Mouse (Mus musculus) liver, embryonic 11.5 days (tissue): Measurements from ENCODE around the gene Jazf1. TPM values are rescaled to one million over a fixed set of nuclear protein-coding genes. Genes with fewer than 3 reads are reported as not detected.

ENCODE experiments used
- ATAC-seq: fragments of 200-750 bp; cut with Nextera tagmentation; replicated peaks from 2 replicates; pipeline ENCODE4 v1.8.0; 2017; ENCODE audit warnings: moderate number of reproducible peaks, mild to moderate bottlenecking, moderate TSS enrichment, moderate library complexity; ENCODE audit not compliant: low FRiP score
- DNase-seq: peaks from one replicate; pipeline ENCODE4 v3.0.0-alpha.2; 2017; ENCODE audit warnings: low spot score
- H3K27ac ChIP-seq: fragments of 300-500 bp; sonication (generic); 2 replicates; pipeline ENCODE4 v1.5.1; 2014; ENCODE audit warnings: mild to moderate bottlenecking, low read depth, low read length, control low read depth
- H3K27me3 ChIP-seq: fragments of 300-500 bp; sonication (generic); replicated peaks from 2 replicates; pipeline ENCODE4 v1.6.1; 2014; ENCODE audit warnings: low read length, mixed read lengths; ENCODE audit not compliant: control insufficient read depth, insufficient read depth
- H3K36me3 ChIP-seq: fragments of 300-500 bp; sonication (generic); 2 replicates; pipeline ENCODE4 v1.6.1; 2014; ENCODE audit warnings: mild to moderate bottlenecking, low read length, moderate library complexity, mixed read lengths; ENCODE audit not compliant: control insufficient read depth, insufficient read depth
- H3K4me1 ChIP-seq: fragments of 300-500 bp; sonication (generic); replicated peaks from 2 replicates; pipeline ENCODE4 v1.6.1; 2014; ENCODE audit warnings: low read length, mixed read lengths; ENCODE audit not compliant: control insufficient read depth, insufficient read depth
- H3K4me2 ChIP-seq: fragments of 300-500 bp; sonication (generic); 2 replicates; pipeline ENCODE4 v1.6.1; 2014; ENCODE audit warnings: mild to moderate bottlenecking, control low read depth, moderate library complexity
- H3K4me3 ChIP-seq: fragments of 300-500 bp; sonication (generic); 2 replicates; pipeline ENCODE4 v1.5.1; 2014; ENCODE audit warnings: low read depth, low read length, control low read depth
- H3K9ac ChIP-seq: fragments of 300-500 bp; sonication (generic); 2 replicates; pipeline ENCODE4 v1.6.1; 2014; ENCODE audit warnings: low read depth, low read length, control low read depth
- H3K9me3 ChIP-seq: fragments of 300-500 bp; sonication (generic); 2 replicates; pipeline ENCODE4 v1.6.1; 2016; ENCODE audit warnings: low read length, inconsistent platforms, mixed read lengths; ENCODE audit not compliant: control insufficient read depth
- WGBS: fragments of 180-500 bp; shearing (Covaris S2); extraction: QIAGEN DNeasy Blood & Tissue Kit; methylation state at CpG from one replicate; pipeline ENCODE4 v1.1.7; 2014; 5-methylcytosine and 5-hydroxymethylcytosine counted together
- polyA plus RNA-seq: library from polyadenylated mRNA; unstranded; fragments of >200 nt; fragmentation: Nextera tagmentation; extraction: Ambion mirVana; gene quantifications from 2 replicates; pipeline ENCODE4 v1.2.1, GENCODE M21; 2014

Gene Jazf1
- polyA plus RNA-seq, 1 experiment from 2014 or later = 1.9 TPM

DNA sequence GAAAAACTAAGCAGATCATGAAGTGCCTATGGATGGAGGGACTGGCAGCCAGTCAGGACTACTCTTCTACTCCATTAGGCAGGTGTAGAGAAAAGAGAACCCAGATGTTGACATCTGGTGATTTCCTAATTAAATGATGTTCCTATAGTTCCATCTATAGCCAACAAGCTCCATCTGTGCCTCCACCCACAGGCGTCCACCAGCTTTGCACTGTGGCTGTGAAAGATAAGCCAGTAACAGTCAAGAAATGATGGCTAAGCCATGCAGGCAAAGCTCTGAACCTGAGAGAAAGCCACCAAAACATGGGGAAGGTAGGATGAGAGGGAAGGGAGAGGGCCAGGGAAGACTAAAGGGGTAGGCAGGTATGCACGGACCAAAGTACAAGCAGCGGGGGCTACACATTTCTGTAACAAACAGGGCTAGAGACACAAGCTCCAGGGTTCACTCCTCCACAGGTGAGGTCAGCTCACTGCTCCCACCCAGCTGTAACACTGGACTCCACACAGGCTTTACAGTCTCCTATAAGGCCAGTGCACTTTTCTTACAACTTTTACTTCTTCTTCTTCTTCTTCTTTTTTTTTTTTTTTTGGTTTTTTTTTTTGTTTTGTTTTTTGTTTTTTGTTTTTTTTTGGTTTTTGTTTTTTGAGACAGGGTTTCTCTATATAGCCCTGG lies 168.7 kb downstream of the Jazf1 start:
- Histone ChIP-seq H3K4me3 (no peak overlapping the region), H3K9ac (no peak overlapping the region), H3K27me3 (no peaks in the 10 kb centered on the region), H3K36me3 (no peaks in the 10 kb centered on the region), H3K4me2 (no peak overlapping the region), H3K9me3 (no peaks in the 10 kb centered on the region), H3K27ac (no peak overlapping the region), H3K4me1 (no peaks in the 10 kb centered on the region)
- ATAC-seq (peak; percentile 79), DNase-seq (no peak)
- WGBS = 61% methylated on average over 3 of the region's 3 CpGs

DNA sequence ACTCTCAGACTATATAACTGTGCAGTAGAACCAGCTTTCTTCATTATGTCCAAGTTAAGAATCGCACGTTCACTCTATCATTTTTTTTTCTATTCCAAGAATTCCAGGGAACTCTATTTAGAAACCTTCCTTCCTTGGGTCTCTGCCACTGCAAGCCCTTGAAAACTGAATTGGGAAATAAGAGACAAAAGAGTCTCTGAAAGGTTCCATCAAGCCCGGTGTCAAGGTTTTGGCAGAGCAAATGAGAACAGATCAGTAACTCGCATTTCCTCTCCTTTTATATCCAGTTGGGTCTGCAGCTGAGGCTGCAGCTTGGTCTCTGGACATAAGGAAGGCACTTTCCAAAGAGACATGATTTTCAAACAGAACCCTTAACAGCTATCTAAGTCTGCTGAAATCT lies 173.4 kb downstream of the Jazf1 start:
- Histone ChIP-seq H3K27ac (no peak overlapping the region), H3K9ac (no peak overlapping the region), H3K4me1 (no peaks in the 10 kb centered on the region), H3K4me3 (no peak overlapping the region), H3K36me3 (no peaks in the 10 kb centered on the region), H3K27me3 (no peaks in the 10 kb centered on the region), H3K9me3 (no peaks in the 10 kb centered on the region), H3K4me2 (no peak overlapping the region)
- DNase-seq (no peak), ATAC-seq (no peak)
- 88% methylated on average over 4 of the region's 4 CpGs for WGBS

DNA sequence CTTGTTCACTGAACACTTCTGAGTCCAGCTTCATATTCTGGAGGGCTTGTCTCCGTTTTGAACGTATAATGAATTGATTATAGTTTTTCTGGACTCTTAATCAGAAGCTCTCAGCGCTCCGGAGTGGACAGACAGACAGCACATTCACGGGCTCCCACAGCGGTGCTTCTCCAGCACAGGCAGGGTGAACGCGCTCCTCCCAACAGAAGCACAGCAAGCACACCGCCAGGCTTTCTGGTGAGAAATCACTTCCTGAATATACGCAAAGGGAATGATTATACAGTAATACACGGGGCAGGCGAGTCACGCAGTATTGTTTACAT lies 174.0 kb downstream of the Jazf1 start:
- 80% methylated on average over 13 of the region's 13 CpGs for WGBS
- no peak overlapping the region for H3K27ac ChIP-seq
- no peak for DNase-seq

DNA sequence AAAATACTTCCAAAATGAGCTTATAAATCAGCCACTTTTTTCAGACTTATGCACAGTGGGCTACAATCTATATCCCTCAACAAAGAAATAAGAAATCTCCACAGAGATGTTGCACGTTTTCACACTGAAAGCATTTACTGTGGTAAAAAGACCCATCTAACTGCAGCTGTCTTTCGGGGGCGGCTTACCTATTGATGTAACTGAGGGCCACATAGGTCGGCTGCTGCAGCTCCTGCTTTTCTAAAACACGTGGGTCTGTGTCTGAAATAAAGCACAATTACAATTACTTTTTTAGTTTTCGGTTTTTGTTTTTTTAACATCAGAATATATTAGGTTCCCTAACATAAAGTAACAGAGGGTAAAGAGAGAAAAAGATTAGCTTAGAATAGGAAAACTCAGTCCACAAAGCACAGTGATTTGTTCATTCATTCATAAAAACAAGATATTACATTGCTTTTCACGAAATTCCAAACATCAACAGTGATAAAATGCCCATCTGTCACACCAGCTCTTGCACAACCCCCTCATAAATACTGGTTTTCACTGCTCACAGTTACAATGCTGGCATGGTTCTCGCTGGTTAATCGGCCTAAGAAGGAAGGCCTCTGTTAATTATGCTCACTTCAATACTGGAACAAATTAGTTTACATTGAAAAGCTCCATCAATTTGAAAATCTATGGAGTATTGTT lies 174.5 kb downstream of the Jazf1 start:
- DNase-seq (no peak), ATAC-seq (no peak)
- no peak overlapping the region for H3K4me3 ChIP-seq
- H3K27me3 ChIP-seq = no peaks in the 10 kb centered on the region
- no peaks in the 10 kb centered on the region for H3K4me1 ChIP-seq
- H3K4me2 ChIP-seq = no peak overlapping the region
- WGBS = 71% methylated on average over 9 of the region's 9 CpGs
- H3K36me3 ChIP-seq = no peaks in the 10 kb centered on the region
- no peak overlapping the region for H3K9ac ChIP-seq
- no peaks in the 10 kb centered on the region for H3K9me3 ChIP-seq
- no peak overlapping the region for H3K27ac ChIP-seq

More for the DNA sequence above, 174.0 kb downstream of the Jazf1 start:
- no peaks in the 10 kb centered on the region for H3K27me3 ChIP-seq
- H3K4me3 ChIP-seq = no peak overlapping the region
- H3K36me3 ChIP-seq = no peaks in the 10 kb centered on the region
- no peaks in the 10 kb centered on the region for H3K9me3 ChIP-seq
- no peak overlapping the region for H3K4me2 ChIP-seq
- H3K4me1 ChIP-seq = no peaks in the 10 kb centered on the region
- H3K9ac ChIP-seq = no peak overlapping the region
- no peak for ATAC-seq

DNA sequence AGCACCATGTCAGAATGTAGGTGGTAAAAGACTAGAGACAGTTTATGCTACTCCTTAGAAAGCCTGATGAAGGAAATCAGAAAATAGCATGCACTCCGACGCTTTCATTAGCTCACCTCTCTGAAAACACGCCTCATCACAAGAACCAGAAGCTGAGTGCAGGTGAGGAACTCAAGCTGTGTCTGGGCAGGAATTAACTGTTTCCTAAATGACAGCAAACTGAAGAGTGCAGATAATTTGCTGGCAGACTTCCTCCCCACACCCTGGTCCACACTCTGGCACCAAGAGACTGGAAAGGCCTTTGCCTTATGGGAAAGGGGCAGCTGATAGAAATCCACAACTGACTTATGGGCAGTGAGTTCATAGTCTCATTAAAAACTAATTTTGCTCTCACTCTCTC lies 175.5 kb downstream of the Jazf1 start:
- Histone ChIP-seq H3K4me2 (no peak overlapping the region), H3K4me1 (no peaks in the 10 kb centered on the region), H3K4me3 (no peak overlapping the region), H3K9me3 (no peaks in the 10 kb centered on the region), H3K27ac (no peak overlapping the region), H3K36me3 (no peaks in the 10 kb centered on the region), H3K27me3 (no peaks in the 10 kb centered on the region), H3K9ac (no peak overlapping the region)
- 77% methylated on average over 3 of the region's 3 CpGs for WGBS
- ATAC-seq = no peak
- no peak for DNase-seq

DNA sequence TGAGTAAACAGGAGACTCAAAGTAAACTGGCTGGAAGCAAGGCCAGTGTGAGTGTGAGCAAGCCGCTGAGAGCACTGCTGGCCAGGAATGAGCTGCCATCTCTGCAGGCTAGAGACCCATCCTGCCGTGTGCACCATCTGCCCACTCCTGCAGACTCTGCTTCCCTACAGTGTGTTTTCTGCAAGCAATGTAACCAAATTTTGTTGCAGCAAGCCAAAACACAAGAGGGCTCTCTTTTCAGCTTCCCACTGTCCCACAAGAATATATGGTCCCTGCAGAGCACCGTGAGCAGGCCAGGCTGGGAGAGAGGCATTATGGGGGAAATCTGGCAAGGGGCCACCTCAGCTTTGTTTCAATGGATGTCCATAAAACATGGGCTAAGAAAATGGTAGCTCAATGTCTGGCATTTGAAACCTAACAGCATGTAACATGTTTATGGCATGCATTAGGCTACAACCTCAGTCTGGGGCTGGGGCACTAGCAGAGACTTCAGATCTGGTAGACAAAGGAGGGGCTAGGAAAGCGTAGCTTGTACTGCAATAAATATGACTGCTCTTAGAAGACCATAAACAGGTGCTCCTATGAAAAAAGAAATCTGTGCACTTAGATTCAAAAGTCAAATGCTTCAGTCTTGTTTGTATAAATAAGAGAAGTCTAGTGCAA lies 180.8 kb downstream of the Jazf1 start:
- Histone ChIP-seq H3K27me3 (no peaks in the 10 kb centered on the region), H3K9me3 (no peaks in the 10 kb centered on the region), H3K4me2 (no peak overlapping the region), H3K36me3 (no peaks in the 10 kb centered on the region), H3K9ac (no peak overlapping the region), H3K27ac (no peak overlapping the region), H3K4me1 (no peaks in the 10 kb centered on the region), H3K4me3 (no peak overlapping the region)
- WGBS = 77% methylated on average over 4 of the region's 4 CpGs
- ATAC-seq = no peak
- no peak for DNase-seq

DNA sequence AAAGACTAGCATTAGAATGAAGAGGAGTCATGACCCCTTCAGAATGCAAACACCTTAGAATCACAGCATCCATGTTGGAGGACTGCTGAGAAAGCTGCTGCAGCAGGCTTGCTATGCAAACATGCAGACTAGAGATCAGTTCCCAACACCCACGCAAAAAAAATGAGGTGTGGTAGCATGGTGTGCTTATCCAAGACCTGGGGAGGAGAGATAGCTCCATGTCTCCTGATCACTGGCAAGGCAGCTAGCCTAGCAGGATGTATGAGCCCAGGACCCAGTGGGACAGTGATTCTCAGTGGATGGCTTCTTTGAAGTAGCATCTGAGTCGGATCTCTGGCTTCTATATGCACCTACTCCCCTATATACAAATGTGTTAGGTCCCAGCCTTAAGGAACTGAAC lies 184.7 kb downstream of the Jazf1 start:
- H3K9ac ChIP-seq = no peak overlapping the region
- ATAC-seq = no peak

DNA sequence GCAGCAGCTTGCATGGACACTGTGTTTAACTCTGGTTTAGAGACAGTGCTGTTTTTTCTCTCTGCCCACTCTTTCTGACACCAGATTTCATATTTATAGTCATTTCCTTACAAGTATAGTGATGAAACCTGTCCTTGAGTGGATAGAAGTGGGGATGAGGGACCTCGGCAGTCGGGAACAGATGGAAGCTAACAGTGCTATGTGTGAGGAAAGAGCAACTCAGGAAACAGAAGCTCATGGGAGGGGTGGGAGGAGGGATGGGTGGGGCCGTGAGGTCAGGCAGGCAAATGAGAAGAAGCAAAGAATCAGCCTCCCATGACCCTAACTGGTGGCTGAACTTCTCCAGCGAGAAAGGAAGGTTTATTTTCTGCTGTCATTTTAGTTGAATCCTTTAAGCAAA lies 191.3 kb downstream of the Jazf1 start:
- WGBS = 21% methylated on average over 4 of the region's 4 CpGs
- ATAC-seq = no peak

More for the DNA sequence above, 184.7 kb downstream of the Jazf1 start:
- H3K27ac ChIP-seq = no peak overlapping the region
- H3K9me3 ChIP-seq = no peaks in the 10 kb centered on the region
- no peak for DNase-seq
- no peak overlapping the region for H3K4me3 ChIP-seq
- H3K4me1 ChIP-seq = no peaks in the 10 kb centered on the region
- H3K27me3 ChIP-seq = no peaks in the 10 kb centered on the region
- 54% methylated on average over 2 of the region's 2 CpGs for WGBS
- H3K36me3 ChIP-seq = no peaks in the 10 kb centered on the region
- H3K4me2 ChIP-seq = no peak overlapping the region

DNA sequence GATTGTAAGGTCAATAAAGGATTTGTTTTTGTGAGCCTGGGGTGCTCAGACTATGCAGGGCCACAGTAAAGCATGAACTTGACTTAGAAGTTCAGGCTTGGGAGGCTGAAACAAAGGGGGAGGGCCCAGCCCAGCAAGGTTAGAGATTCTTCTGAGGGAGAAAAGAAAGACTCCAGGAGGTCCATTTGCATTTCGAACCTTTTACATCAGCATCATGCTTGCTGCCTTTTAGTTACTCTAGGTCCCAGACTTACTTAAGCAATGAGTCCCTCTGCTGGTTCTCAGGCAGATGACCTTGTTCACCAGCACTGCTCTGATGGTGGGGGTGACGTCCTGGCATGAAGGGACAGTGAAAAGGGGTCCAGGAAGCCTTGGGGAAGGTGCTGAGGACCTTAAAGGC lies 197.1 kb downstream of the Jazf1 start:
- Histone ChIP-seq H3K4me3 (no peak overlapping the region), H3K4me2 (no peak overlapping the region), H3K27ac (no peak overlapping the region), H3K9ac (no peak overlapping the region), H3K9me3 (no peaks in the 10 kb centered on the region), H3K36me3 (no peaks in the 10 kb centered on the region), H3K4me1 (no peaks in the 10 kb centered on the region), H3K27me3 (no peaks in the 10 kb centered on the region)
- DNase-seq (no peak), ATAC-seq (no peak)
- WGBS = 25% methylated on average over 2 of the region's 2 CpGs

More for the DNA sequence above, 191.3 kb downstream of the Jazf1 start:
- Histone ChIP-seq H3K27ac (no peak overlapping the region), H3K4me2 (no peak overlapping the region), H3K4me3 (no peak overlapping the region), H3K4me1 (no peaks in the 10 kb centered on the region), H3K36me3 (no peaks in the 10 kb centered on the region), H3K27me3 (no peaks in the 10 kb centered on the region), H3K9me3 (no peaks in the 10 kb centered on the region), H3K9ac (no peak overlapping the region)
- DNase-seq = no peak
